Mouse (Mus musculus): ENCODE results near the gene Sh2b3.

GRCm38 (mm10) chr5:121771611-121772010 lies 65.8 kb downstream of the Sh2b3 start:
- no peak for TF ChIP-seq CTCF (IDR thresholded peaks at IDR 0.05; ENCODE audit: extremely low read depth, insufficient read length, insufficient replicate concordance, low read depth, low read length)
- TF ChIP-seq POLR2A (IDR thresholded peaks at IDR 0.05; ENCODE audit: low read depth, low read length) = no peak

All from small intestine, adult 2 months (tissue).